Mouse (Mus musculus) ZHBTc4 (cell line): ENCODE measurements around the gene Tada3.
A peak's percentile ranks its signal among the peaks of the same experiment; 100 is the strongest.
"Not testable (repeated sequence)": the region's sequence is repeated elsewhere in the genome, so short reads cannot be mapped to it uniquely, and the experiment has no call there.

Experiments used
- DNase-seq: peaks from one replicate; pipeline ENCODE4 v3.0.0-alpha.2; 2011; ENCODE audit warnings: low read depth, low spot score

Tada3 gene

DNA sequence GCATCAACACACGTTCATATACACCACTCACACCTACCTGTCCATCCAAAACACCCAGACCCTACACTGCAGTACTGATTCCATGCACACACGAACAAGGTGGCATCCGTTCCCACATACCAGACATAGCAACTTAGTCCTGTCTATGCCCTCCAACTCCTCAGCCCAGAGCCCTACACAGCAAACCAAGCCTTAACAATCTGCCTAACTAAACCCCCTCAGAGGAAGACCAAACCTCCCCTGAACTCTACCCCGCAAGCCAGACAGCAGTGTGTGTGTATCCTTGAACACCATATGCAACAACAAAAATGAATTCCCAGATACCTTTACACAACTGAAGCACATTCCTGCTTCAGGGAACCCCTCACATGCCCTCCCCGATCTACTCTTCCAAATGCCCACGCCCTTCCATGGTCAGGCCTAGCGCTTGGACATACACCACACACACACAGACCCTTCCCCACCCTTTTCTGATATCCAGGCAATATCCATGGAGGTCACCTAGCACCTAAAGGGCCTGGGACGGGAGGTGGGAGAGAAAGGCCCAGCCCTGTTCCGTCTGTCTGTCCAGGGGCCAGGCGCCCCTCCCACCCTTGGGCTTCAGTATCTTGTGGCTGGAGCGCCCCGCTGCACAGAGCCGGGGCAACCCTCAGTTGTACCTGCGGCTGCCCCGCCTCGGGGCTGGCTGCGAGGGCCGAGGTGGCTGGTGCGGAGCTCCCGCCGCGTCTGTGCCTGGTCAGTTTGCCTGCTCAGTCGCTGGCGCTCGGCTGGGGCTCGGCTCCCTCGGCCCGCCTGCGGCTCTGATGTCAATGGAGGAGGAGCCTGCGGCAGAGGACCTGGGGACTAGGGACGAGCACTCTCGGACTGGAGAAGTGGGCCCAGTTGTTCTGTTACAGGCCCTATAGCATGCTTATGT lies 34.2 kb downstream of the Tada3 start, which contains the start of gene Camk1:
TSS of gene Camk1 (minus strand) at position 808 of the 916 bp plus-strand sequence.
- peak; percentile 73 for DNase-seq

DNA sequence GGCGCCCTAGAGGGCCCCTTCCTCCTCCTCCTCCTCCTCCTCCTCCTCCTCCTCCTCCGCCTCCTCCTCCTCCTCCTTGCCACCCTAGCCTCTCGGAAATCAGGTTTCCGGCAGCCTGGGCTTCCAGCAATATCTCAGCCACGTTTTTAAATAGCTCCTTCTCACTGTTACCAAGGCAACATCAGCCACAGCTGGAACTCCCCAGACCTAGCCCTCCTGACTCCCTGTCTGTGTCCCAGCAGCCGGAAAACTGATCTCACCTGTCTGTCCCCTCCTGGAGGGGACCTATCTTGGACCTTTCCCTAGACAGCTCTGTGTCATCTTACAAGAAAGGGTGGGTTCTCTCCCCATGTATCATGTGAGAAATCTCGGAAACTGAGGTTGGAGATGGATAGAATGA lies 35.4 kb downstream of the Tada3 start:
- DNase-seq, result no peak

DNA sequence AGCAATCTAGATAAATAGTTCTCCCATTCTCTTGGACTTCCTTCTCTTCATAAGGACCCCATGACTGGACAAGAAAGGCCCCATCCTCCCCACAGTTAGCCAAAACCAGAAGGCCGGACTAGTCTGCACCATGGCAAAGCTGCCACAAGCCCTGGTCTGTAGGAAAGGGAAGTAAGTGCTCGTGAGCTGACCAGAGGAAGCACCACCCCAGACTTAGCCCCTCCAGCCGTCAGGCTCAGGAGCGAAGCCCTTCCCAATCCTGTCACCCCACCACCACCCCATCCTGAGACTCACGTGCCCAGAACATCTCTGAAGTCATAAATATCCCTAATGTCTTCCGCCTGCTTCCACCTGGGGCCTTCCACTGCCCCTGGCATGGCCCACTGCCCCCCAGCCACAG lies 36.1 kb downstream of the Tada3 start:
- DNase-seq, result no peak

DNA sequence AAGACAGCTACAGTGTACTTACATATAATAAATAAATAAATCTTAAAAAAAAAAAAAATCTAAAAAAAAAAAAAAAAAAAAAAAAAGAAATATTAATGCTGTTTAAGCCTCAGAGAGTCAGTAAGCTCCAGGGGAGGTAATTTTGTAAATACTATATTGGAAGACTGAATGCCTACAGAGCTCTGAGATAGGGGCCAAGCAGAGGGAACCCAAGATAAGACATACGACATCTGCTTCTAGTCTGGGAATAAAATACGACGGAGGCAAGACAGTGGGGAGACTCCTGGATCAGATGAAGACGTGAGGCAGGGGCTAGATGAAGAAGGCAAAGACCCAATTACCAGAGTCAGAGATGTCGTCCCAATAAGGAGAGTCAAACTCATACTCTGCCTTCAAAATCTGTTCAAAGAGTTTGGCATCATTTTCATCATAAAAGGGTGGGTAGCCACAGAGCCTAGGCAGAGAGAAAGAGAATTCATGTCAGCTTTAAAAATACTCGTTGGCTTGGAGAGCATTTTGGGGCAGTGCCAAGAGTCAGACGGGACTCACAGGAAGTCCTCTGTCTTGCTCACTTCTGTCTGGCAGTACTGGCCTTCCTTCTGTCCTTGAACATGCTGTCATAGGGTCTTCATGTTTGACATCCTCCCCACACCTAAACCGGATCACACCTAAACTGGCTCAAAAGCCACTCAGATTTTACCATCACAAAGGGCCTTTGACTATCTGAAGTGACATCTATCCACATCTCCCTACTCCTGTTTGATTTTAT lies 40.6 kb downstream of the Tada3 start:
- DNase-seq, result no peak

DNA sequence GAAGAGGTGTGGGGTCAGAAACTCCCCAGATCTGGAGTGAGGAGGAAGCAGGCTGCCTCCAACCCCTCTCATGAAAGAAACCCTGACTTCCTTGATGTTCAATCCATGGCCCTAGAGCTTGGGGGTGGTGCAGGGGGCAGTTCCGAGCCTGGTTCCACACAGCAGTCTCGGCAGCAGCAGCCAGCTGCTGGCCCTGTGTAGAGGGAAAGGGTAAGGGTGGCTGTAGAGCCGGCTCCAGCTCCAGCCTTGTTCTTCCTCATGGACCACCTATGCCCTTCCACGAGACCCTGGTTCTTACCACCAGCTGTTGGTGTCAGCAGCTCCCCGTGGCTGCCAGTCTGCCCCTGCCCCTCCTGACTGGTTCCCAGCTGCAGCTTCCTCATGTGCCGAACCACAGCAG lies 43.5 kb downstream of the Tada3 start:
- DNase-seq, result no peak

DNA sequence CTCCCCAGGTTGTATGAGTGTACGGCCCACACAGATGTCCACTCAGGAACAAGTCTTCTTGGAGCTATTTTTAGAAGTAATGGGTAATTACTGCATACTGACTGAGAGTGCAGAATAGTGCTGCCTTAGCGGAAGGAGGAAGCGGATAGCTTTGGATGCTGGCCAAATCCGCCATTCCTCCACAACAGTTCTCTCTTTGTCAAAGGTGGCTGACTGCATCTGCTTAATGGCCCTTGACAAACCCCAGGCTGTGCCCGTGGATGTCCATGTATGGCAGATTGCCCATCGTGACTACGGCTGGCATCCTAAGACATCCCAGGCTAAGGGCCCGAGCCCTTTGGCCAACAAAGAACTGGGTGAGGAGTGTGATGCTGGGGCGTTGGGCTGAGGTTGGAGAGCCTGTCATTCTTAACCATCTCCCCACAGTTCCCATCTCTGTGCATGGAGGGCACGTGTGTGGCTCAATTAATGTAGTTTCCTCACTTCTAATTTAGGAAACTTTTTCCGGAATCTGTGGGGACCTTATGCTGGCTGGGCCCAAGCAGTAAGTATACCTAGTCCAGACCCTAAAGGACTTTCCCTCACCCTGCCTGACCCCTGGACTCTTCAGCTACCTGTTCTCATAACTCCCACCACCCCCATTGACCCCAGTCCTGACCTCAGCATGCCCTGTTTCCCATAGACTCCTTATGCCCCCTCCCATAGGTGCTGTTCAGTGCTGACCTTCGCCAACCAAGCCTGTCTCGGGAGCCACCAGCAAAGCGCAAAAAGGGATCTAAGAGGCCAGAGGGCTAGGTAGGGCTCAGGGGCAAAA lies 44.3 kb downstream of the Tada3 start:
- DNase-seq, result no peak

DNA sequence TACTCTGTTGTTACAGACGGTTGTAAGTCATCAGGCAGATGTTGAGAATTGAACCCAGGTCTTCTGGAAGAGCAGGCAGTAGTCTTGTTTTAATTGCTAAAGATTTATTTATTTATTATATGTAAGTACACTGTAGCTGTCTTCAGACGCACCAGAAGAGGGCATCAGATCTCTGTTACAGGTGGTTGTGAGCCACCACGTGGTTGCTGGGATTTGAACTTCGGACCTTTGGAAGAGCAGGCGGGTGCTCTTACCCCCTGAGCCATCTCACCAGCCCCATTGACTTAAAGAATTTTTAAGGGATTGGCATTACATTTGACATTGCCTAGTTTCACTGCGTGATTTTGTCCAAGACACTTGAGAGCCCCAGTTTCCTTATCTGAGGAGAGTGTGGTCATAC lies 44.9 kb downstream of the Tada3 start:
- not testable (repeated sequence) for DNase-seq

DNA sequence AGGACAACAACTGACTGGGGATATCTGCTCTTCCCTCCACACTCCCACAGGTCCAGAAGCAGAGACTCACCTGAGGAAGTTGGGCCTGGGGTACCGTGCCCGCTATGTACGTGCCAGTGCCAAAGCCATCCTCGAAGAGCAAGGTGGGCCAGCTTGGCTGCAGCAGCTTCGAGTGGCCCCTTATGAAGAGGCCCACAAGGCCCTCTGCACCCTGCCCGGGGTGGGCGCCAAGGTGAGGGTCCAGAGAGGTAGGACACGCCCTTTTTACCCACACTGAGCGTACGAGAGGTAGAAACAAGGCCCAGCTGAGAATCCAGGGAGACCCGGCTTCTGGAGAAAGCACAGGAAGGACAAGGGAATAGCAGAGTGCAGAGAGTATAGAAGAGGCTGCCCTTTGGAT lies 46.0 kb downstream of the Tada3 start:
- DNase-seq, result no peak

DNA sequence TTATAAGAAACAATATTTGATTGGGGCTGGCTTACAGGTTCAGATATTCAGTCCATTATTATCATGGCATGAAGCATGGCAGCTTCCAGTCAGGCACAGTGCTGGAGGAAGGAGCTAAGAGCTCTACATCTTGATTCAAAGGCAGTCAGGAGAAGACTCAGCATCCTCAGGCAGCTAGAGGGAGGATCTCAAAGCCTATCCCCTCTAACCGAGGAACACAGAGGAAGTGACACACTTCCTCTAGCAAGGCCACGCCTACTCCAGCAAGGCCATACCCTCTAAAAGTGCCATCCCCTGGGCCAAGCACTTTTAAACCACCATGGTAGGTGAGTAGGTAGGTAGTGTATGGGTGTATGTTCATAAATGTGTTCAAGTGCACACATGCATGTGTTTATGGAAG lies 47.1 kb downstream of the Tada3 start:
- DNase-seq, result peak; percentile 25

DNA sequence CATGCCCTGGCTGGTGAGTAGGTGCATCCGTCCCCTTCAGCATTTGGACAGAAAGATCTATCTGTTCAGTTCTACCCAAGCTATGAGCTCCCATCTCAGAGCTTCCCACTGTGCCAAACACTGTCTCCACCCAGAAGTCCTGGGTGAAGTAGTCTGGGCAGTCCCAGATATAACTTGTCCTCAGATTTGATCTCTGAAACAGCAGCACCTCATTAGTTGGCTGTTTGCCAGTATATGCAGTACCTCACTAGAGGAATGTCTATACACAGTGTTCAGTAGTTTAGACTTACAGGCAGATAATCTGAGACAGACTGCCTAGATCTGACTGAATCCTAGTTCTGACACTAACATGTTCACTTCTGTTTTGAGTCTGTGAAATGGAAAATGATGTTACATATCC lies 48.3 kb downstream of the Tada3 start:
- DNase-seq, result no peak

DNA sequence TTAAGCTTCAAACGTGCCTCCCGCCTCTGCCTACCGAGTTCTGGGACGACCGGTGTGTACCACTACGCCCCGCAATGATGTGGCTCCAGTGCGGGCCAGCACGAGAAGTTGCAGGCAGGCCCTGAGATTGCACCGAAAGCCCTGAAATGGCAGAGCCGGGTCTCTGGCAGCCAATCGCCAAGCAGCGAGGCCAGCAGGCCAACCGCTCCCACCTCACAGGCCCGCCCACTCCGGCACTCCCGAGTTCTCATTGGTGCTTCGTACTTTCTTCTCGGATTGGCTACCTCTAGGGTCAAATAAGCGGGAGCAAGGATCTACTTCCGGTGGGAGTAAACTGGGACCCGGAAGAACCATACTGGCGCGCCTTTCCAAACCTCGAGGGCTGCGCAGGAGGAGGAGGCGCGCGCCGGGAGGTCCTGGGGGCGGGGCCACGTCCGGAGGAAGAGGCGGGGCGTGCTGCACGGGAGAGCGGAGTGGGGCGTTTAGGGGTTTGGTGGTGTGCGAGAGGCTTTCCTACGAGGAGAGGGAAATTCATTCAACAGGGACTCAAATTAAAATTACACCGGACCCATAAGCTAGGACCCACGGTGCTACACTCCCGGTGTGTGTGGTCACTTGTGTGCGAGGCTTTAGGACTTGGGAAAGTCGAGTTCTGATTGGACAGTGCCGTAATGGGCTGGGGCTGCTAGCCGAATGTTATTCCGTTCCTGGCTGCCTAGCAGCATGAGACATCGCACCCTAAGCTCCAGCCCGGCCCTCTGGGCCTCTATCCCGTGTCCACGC lies 51.0 kb downstream of the Tada3 start, which contains the start of gene Ogg1:
TSS of gene Ogg1 (plus strand) at position 440 of the 783 bp plus-strand sequence.
- peak; percentile 99 for DNase-seq
